Mouse (Mus musculus) cerebellum, adult 18-20 months (tissue): ENCODE results near the gene Nudc.
"Not testable (repeated sequence)": the region's sequence is repeated elsewhere in the genome, so short reads cannot be mapped to it uniquely, and the experiment has no call there.

Experiments
- DNase-seq, 2 experiments: peaks; one replicate each; pipeline ENCODE4 v3.0.0; 2021

Gene Nudc

GRCm38 (mm10) chr4:133536081-133536480 lies 9.7 kb downstream of the Nudc start:
- no peak for DNase-seq

- DNase-seq = no peak
Observed at GRCm38 (mm10) chr4:133532777-133533176, 13.0 kb downstream of the Nudc start.

GRCm38 (mm10) chr4:133527788-133528187 lies 18.0 kb downstream of the Nudc start:
- DNase-seq = no peak

GRCm38 (mm10) chr4:133521502-133521901 lies 24.3 kb downstream of the Nudc start:
- no peak for DNase-seq

- no peak for DNase-seq
Observed at GRCm38 (mm10) chr4:133519369-133519665, 26.5 kb downstream of the Nudc start.

- DNase-seq = no peak
Observed at GRCm38 (mm10) chr4:133518601-133519368, 27.0 kb downstream of the Nudc start, which contains the start of gene Kdf1. Kdf1 (plus strand) TSS chr4:133518963.

- DNase-seq = peak; percentile 87 to 89
Observed at GRCm38 (mm10) chr4:133512972-133513371, 32.8 kb downstream of the Nudc start.

- DNase-seq = not testable (repeated sequence)
Observed at GRCm38 (mm10) chr4:133512511-133512910, 33.3 kb downstream of the Nudc start.

GRCm38 (mm10) chr4:133511050-133511449 lies 34.7 kb downstream of the Nudc start:
- DNase-seq = peak; percentile 46 to 54

- peak; percentile 73 to 84 for DNase-seq
Observed at GRCm38 (mm10) chr4:133508990-133509389, 36.8 kb downstream of the Nudc start.

GRCm38 (mm10) chr4:133506573-133506972 lies 39.2 kb downstream of the Nudc start:
- no peak for DNase-seq

- no peak for DNase-seq
Observed at GRCm38 (mm10) chr4:133504755-133505485, 40.9 kb downstream of the Nudc start.

- no peak for DNase-seq
Observed at GRCm38 (mm10) chr4:133504300-133504699, 41.5 kb downstream of the Nudc start.

- DNase-seq = no peak
Observed at GRCm38 (mm10) chr4:133501514-133501913, 44.3 kb downstream of the Nudc start.

- DNase-seq = peak; percentile 94
Observed at GRCm38 (mm10) chr4:133498160-133498724, 47.6 kb downstream of the Nudc start, which contains the start of gene Trnp1. Trnp1 (minus strand) TSS chr4:133498550.

- peak; percentile 42 to 71 for DNase-seq
Observed at GRCm38 (mm10) chr4:133497461-133498159, 48.2 kb downstream of the Nudc start.

GRCm38 (mm10) chr4:133496738-133497445 lies 48.9 kb downstream of the Nudc start:
- DNase-seq = peak; percentile 64 to 69

- DNase-seq = peak; percentile 66 to 71
Observed at GRCm38 (mm10) chr4:133495711-133496110, 50.1 kb downstream of the Nudc start.

GRCm38 (mm10) chr4:133494867-133495266 lies 50.9 kb downstream of the Nudc start:
- DNase-seq = no peak

GRCm38 (mm10) chr4:133494432-133494831 lies 51.4 kb downstream of the Nudc start:
- peak; percentile 87 to 91 for DNase-seq

- no peak for DNase-seq
Observed at GRCm38 (mm10) chr4:133493895-133494294, 51.9 kb downstream of the Nudc start.

GRCm38 (mm10) chr4:133491800-133492199 lies 54.0 kb downstream of the Nudc start:
- DNase-seq = no peak
